Mouse (Mus musculus) erythroblast, embryonic 14.5 days (primary cell): ENCODE data around the gene Gm49333. TPM values are rescaled to one million over a fixed set of nuclear protein-coding genes. Genes with fewer than 3 reads are reported as not detected.

ENCODE experiments used
- H3K27me3 ChIP-seq: 2 replicates; pipeline ENCODE4 v1.6.1; 2012; ENCODE audit warnings: inconsistent platforms; ENCODE audit not compliant: control insufficient read depth
- H3K36me3 ChIP-seq: 2 replicates; pipeline ENCODE4 v1.6.1; 2012; ENCODE audit warnings: mild to moderate bottlenecking, inconsistent platforms; ENCODE audit not compliant: control insufficient read depth
- H3K4me1 ChIP-seq: 2 replicates; pipeline ENCODE4 v1.6.1; 2012; ENCODE audit warnings: inconsistent platforms; ENCODE audit not compliant: control insufficient read depth
- H3K4me3 ChIP-seq: replicated peaks from 2 replicates; pipeline ENCODE3; 2012; ENCODE audit warnings: moderate library complexity, mild to moderate bottlenecking, inconsistent platforms
- H3K9me3 ChIP-seq: 2 replicates; pipeline ENCODE4 v1.6.1; 2012; ENCODE audit warnings: low read length, inconsistent platforms, mixed read lengths; ENCODE audit not compliant: control insufficient read depth
- GATA1 ChIP-seq: IDR thresholded peaks from 2 replicates; pipeline ENCODE4 v1.6.1; 2012; ENCODE audit warnings: low read length, inconsistent platforms, mixed read lengths
- TAL1 ChIP-seq: IDR thresholded peaks from 3 replicates; pipeline ENCODE4 v1.6.1; 2012; ENCODE audit warnings: low read length, inconsistent platforms, mixed read lengths
- polyA plus RNA-seq: library from polyadenylated mRNA; stranded (reverse); fragments of >175 nt; gene quantifications from 2 replicates; pipeline ENCODE4 v1.2.3, GENCODE M21; 2012

Gm49333 gene
- polyA plus RNA-seq = not detected in 2 replicates

DNA sequence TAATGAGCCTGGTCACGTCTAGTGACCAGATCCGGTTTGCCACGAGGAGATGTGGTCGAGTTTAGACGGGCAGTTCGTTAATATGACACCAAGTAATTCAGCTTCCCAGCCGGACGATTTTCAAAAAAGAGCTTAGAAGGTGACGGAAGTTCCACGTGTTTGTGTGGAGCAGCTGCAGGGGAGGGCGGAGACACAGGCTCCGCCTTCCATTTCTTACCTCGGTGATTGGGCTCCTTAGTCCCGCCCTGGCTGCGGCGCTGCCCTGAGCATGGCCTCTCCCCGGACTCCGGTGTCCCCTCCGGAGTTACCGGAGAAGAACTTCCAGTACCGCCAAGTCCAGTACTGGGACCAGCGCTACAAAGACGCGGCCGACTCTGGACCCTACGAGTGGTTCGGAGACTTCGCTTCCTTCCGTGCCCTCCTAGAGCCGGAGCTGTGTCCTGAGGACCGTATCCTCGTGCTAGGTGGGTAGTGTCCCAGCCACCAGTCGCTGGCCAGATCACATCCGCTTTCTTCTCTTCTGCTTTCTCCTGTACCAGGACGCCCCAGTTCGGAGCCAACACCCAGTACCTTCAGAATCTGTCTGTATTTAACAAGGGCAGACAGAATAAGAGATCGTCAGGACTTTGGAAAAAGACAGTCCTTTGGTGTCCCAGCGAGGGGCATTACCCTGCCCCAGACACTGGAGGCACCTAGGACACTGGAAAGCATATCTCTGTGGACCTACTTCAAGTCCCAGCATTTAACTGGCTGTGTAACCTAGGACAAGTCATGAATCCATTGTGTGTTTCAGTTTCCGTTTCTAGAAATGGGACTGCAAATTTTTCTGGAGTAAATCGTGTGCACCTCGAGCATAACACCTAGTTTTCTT, at the start of gene Gm49333, which contains the start of the genes Eef1akmt4 and Alg3:
Gene Gm49333, plus strand, starts transcription at position 254 of the 871 bp plus-strand sequence.
Gene Eef1akmt4, plus strand, starts transcription at position 237 of the 871 bp plus-strand sequence.
Gene Alg3, minus strand, starts transcription at position 379 of the 871 bp plus-strand sequence.
- no peak for TF ChIP-seq GATA1
- TF ChIP-seq TAL1 = no peak
- no peaks in the 10 kb centered on the region for H3K9me3 ChIP-seq
- H3K36me3 ChIP-seq = peaks cover 26% of the 10 kb centered on the region
- H3K27me3 ChIP-seq = no peaks in the 10 kb centered on the region
- peak within 1 kb of the TSS; percentile 83 for H3K4me3 ChIP-seq
- H3K4me1 ChIP-seq = peaks cover 42% of the 10 kb centered on the region

DNA sequence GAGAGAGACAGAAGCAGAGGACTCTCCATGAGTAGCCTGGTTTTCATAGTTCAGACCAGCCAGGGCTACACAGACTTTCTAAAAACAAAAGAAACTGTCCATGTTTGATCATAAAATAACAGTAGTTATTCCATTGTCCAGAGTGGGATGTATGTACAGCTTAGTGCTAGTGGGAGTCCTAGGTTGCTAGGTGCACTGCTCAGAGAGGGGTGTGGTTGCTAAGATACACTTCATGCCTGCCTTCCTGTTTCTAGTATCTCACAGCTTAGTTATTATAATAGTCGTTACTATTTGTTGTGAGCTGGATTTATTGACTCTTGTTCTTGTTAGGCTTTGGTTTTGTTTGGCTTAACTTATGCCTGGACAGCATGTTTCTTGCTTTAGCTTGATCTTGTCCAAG, 46.3 kb upstream of the Gm49333 start:
- H3K9me3 ChIP-seq = no peaks in the 10 kb centered on the region
- H3K36me3 ChIP-seq = peaks cover 31% of the 10 kb centered on the region
- no peak overlapping the region for H3K4me3 ChIP-seq
- H3K27me3 ChIP-seq = no peaks in the 10 kb centered on the region
- no peaks in the 10 kb centered on the region for H3K4me1 ChIP-seq
- no peak for TF ChIP-seq TAL1

DNA sequence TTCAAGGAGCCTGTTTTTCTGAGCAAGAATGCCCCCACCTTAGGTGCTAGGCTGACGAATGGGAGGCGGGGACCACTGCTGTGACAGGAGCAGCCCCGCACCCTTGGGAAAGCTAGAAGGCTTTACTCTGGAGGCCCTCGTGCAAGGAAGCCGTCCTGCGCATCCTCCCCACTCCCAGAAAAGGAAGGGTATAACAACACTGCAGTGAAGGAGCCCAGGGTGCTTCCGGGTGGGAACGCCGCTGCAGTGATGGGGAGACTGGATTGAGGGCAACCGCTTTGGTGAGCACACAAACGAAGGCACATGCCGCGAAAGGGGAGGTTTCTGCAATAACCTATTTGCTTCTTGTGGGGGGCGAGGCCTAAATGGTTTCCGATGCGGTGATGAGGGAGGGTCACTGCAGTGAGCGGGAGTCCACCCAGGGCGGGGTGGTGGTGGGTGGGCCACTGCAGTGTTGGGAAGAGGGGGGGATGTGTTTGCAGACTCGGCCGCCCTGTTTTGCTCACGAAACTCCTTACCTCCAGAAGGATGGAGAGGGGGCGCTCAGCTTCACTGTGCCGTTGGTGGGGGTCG, 22.0 kb upstream of the Gm49333 start, which contains the start of gene Vwa5b2:
Gene Vwa5b2, plus strand, starts transcription at position 106 of the 573 bp plus-strand sequence.
- TF ChIP-seq TAL1 = no peak
- TF ChIP-seq GATA1 = no peak
- H3K9me3 ChIP-seq = peaks cover 21% of the 10 kb centered on the region
- peak within 1 kb of the TSS; percentile 35 for H3K4me3 ChIP-seq
- no peaks in the 10 kb centered on the region for H3K36me3 ChIP-seq
- H3K4me1 ChIP-seq = peaks cover 29% of the 10 kb centered on the region
- peaks cover 85% of the 10 kb centered on the region for H3K27me3 ChIP-seq

DNA sequence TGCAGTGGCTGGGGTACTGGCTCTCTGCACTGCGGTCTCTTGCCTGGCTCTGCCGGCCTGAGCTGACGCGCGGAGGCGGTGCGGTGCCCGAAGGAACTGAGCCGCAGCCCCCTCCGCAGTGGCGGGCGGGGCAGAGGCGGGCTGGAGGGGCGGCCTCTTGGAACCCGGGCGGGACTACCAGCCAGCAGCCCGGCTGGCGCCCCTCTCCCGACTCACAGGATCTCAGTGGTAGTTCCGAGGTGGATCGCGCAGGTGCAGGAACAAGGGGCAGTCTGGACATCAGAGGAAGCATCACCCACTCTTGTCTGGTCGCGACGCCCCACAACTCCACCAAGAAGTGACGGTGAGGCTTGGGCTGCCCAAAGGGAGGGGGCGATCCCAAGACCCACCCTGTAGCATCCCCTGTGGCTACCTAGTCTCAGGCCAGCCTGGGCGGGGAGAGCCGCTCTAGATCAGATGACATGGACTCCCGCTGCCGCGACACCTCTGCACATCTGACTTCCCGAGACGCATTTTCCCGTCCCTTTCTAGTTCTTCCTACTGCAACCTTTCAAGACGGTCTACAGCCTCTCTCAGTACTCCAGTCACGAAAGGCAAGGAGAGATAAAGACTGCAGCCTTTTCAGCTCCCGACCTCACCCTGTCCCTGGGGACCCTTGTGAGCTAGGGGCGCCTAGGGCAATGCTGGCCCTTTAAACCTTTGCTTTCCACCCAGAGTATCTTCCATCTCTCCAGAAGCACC, 21.3 kb upstream of the Gm49333 start:
- Histone ChIP-seq H3K4me1 (peaks cover 36% of the 10 kb centered on the region), H3K4me3 (peak overlapping the region; percentile 35), H3K27me3 (peaks cover 85% of the 10 kb centered on the region), H3K9me3 (peaks cover 21% of the 10 kb centered on the region), H3K36me3 (no peaks in the 10 kb centered on the region)
- TF ChIP-seq GATA1 (no peak), TAL1 (no peak)

DNA sequence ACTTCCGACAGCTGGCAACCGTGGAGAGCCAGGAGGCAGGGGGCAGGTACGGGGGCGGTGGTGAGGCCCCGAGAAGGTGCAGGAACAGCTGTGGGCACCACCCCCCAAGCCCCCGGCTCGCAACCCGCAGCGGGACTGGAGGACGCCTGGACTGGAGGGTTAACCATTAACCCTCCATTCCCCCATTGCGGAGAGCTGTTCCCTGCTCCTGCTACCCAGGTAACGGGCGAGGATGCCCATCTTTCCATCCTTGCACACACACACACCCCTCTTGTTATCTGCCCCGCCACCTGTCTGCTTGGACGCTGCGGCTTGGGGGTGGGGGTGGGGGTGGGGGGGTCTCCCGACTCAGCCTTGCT, 20.8 kb upstream of the Gm49333 start:
- H3K27me3 ChIP-seq = peaks cover 82% of the 10 kb centered on the region
- peak overlapping the region; percentile 35 for H3K4me3 ChIP-seq
- TF ChIP-seq TAL1 = no peak
- no peak for TF ChIP-seq GATA1
- H3K4me1 ChIP-seq = peaks cover 41% of the 10 kb centered on the region
- no peaks in the 10 kb centered on the region for H3K36me3 ChIP-seq
- H3K9me3 ChIP-seq = peaks cover 21% of the 10 kb centered on the region

DNA sequence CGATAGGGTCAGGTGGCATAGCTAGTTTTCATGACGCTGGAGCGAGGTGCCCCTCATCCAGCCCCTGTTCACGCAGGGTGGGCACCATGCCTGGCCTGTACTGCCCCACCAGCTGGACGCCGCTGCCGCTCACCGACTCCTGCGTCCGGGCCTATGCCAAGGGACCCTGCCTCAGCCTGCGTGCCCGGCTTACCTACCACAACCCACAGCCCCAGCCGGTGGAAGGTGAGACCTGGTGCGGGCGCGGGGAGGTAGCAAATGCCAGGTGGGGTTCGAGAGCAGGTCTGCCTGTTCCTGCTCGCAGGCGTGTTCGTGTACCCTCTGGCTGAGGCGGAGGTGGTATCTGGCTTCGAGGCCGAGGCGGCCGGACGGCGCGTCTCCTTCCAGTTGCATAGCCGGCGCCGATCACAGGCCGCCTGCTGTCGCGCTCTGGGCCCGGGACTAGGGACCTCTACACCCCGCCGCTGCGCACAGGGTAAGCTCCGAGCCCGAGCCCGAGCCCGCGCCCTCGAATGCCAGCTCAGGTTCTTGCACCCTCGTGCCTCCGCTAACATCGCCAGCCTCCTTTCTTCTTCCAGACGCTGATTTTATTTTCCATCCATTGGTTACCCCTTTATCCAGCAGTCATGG, 20.2 kb upstream of the Gm49333 start:
- Histone ChIP-seq H3K4me1 (peaks cover 46% of the 10 kb centered on the region), H3K9me3 (peaks cover 21% of the 10 kb centered on the region), H3K27me3 (peaks cover 81% of the 10 kb centered on the region), H3K36me3 (no peaks in the 10 kb centered on the region), H3K4me3 (no peak overlapping the region)
- TF ChIP-seq TAL1 (no peak), GATA1 (no peak)

DNA sequence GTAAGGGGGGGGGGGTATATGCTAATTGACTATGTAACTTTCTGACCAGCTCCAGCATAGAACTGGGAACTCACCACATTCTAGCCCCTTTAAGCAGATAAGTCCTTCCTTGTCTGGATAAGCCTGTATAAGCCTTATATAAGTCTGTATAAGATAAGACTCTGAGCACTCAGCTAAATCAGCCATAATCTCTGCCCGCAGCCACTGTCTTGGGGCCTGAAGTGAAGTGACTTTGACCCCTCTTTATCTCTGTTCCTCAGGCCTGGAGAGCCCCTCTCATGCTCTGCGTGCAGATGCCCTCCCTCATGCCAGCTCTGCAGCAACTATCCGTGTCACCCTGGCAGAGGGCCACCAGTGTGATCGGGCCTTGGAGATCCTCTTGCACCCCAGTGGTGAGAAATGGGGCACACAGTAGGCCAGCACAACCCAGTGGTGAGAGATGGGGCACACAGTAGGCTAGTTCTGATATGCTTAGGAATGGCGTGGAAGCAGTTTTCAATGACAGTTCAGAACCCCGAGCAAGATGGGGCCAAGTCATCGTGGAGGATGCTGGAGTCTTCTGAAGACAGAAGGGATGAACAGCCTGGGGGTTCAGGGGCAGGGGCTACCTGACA, 16.2 kb upstream of the Gm49333 start:
- peaks cover 48% of the 10 kb centered on the region for H3K4me1 ChIP-seq
- TF ChIP-seq GATA1 (no peak), TAL1 (peak; percentile 49)
- H3K4me3 ChIP-seq = peak overlapping the region; percentile 20
- peaks cover 8% of the 10 kb centered on the region; the same call in 1 of the 2 replicates for H3K9me3 ChIP-seq
- H3K36me3 ChIP-seq = no peaks in the 10 kb centered on the region
- peaks cover 45% of the 10 kb centered on the region for H3K27me3 ChIP-seq

DNA sequence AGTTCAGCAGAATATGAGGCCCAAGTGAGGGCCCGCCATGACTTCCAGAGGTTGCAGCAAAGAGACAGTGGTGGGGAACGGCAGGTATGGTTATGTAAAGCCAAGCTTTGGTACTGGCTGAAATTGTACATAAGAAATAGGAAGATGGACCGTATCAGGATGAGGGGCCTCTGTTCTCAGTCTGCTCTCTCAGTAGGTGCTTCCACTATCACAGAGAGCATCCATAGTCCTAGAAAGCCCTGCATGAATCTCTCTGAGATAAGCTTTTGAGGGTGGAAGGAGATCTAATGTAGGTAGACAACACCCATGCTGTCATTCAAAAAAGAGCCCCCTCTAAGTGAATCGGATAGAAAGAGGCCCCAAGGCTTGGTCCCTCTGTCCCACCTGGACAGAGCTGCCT, 15.7 kb upstream of the Gm49333 start:
- H3K36me3 ChIP-seq = no peaks in the 10 kb centered on the region
- H3K9me3 ChIP-seq = peaks cover 3% of the 10 kb centered on the region; the same call in 1 of the 2 replicates
- peaks cover 42% of the 10 kb centered on the region for H3K4me1 ChIP-seq
- peaks cover 43% of the 10 kb centered on the region for H3K27me3 ChIP-seq
- H3K4me3 ChIP-seq = no peak overlapping the region
- TF ChIP-seq TAL1 (no peak), GATA1 (no peak)
